Mouse (Mus musculus): ENCODE results near the gene Samhd1.
"Not testable (repeated sequence)": the region's sequence is repeated elsewhere in the genome, so short reads cannot be mapped to it uniquely, and the experiment has no call there.

Gene Samhd1

GRCm38 (mm10) chr2:157135014-157135413 is at the start of gene Samhd1:
TSS of gene Samhd1 (minus strand) at chr2:157135265.
- peak; percentile 97 for DNase-seq (ENCODE audit: low spot score)

GRCm38 (mm10) chr2:157178167-157178566 is 43.1 kb upstream of the Samhd1 start:
- DNase-seq (ENCODE audit: low spot score) = no peak

GRCm38 (mm10) chr2:157176248-157176647 is 41.2 kb upstream of the Samhd1 start:
- DNase-seq (ENCODE audit: low spot score) = no peak

- no peak for DNase-seq (ENCODE audit: low spot score)
Measured at GRCm38 (mm10) chr2:157174416-157174815, 39.4 kb upstream of the Samhd1 start.

- peak; percentile 23 for DNase-seq (ENCODE audit: low spot score)
Measured at GRCm38 (mm10) chr2:157173555-157173954, 38.5 kb upstream of the Samhd1 start.

DNA sequence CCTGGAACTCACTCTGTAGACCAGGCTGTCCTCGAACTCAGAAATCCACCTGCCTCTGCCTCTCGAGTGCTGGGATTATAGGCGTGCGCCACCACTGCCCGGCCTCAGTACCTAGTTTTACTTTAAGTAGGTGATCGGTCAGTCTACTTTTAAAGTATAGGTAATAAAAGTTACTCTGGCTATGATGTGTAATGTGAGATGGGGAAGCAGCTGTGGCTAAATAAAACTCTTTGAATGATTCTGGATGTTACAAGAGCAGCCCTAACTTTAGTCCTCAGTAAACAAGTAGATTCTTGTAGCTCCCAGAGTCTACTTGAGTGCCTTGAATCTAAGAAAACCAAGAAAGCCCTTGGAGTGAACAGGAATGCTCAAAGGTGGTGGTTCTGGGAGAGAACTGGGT is 37.9 kb upstream of the Samhd1 start:
- DNase-seq (ENCODE audit: low spot score) = peak; percentile 16

DNA sequence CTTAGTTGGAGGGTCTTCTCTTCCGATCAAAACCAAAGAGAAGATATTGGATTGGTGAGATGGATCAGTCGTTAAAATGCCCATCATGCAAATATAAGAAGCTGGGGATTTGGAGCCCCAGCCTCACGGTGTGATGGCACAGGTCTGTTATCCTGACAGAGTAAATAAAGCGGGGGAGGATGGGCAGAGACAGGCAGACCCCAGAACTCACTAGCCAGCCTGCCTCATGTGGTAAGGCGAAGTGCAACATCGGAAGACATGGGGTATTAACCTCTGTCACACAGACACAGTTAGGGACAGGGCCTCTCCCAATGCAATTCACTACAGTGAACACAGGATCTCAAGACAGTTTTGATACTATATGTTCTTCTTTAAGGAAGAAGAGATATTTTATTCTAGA is 35.6 kb upstream of the Samhd1 start:
- no peak for DNase-seq (ENCODE audit: low spot score)

GRCm38 (mm10) chr2:157170166-157170565 is 35.1 kb upstream of the Samhd1 start:
- peak; percentile 72 for DNase-seq (ENCODE audit: low spot score)

DNA sequence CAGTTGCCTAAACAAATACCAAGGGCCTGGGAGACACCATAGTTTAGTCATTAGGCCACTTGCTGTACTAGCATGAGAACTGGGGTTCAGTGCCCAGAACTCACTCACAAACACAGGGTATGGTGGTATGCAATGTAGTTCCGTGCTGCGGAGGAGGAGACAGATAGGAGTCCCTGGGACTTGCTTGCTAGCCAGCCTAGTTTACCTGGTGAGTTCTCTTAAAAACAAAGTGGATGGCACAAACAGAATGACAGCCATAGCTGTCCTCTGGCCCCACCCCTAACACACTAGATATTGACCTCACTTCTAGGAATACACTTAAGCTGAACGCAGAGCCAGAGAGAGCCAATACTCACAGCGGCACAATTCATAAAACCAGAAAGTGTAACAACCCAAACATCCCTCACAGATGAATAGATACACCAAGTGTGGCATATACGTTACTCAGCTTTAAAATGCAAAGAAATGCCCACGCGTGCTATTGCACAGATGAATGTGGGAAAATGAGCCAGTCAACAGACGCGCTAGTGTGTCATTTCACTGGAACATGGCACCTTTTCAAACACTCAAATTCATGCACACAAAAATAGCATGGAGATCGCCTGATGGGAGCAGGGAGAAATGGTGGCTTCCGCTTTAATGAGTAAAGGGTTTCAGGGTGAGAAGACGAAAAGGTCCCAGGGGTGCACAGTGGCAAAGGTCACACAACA is 31.5 kb upstream of the Samhd1 start:
- no peak for DNase-seq (ENCODE audit: low spot score)

DNA sequence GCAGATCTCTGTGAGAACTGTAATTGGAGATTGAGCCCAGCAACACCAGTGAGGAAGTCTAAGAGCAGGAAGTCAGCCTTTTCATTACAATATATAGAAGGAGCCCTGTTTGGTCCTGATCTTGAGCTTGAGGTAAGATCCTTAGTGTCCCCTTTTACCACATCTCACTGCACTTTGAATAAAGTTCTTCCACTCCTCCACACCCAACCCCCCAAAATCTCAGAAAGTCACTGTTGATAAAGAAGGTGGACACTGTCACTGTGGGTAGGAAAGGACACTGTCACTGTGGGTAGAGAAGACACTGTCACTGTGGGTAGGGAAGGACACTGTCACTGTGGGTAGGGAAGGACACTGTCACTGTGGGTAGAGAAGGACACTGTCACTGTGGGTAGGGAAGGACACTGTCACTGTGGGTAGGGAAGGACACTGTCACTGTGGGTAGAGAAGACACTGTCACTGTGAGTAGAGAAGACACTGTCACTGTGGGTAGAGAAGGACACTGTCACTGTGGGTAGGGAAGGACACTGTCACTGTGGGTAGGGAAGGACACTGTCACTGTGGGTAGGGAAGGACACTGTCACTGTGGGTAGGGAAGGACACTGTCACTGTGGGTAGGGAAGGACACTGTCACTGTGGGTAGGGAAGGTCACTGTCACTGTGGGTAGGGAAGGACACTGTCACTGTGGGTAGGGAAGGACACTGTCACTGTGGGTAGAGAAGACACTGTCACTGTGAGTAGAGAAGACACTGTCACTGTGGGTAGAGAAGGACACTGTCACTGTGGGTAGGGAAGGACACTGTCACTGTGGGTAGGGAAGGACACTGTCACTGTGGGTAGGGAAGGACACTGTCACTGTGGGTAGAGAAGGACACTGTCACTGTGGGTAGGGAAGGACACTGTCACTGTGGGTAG is 30.5 kb upstream of the Samhd1 start:
- DNase-seq (ENCODE audit: low spot score) = not testable (repeated sequence)

GRCm38 (mm10) chr2:157164101-157164500 is 29.0 kb upstream of the Samhd1 start:
- DNase-seq (ENCODE audit: low spot score) = no peak

DNA sequence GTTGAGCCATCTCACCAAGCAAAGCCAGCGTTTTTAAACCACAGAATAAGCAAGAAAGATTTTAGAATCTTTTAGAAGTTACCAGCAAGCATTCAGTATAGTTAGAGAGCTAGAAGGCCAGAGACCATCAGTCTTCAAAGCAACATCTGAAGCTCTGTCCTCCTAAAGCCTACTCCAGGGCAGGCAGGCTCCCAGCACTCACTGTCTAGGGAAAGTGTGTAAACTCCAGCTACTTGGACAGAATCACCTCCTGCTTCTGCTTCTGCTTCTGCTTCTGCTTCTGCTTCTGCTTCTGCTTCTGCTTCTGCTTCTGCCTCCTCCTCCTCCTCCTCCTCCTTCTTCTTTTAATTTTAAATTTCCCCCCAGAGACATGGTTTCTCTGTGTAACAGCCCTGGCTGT is 21.0 kb upstream of the Samhd1 start:
- DNase-seq (ENCODE audit: low spot score) = no peak

GRCm38 (mm10) chr2:157153235-157153634 is 18.2 kb upstream of the Samhd1 start:
- DNase-seq (ENCODE audit: low spot score) = no peak

DNA sequence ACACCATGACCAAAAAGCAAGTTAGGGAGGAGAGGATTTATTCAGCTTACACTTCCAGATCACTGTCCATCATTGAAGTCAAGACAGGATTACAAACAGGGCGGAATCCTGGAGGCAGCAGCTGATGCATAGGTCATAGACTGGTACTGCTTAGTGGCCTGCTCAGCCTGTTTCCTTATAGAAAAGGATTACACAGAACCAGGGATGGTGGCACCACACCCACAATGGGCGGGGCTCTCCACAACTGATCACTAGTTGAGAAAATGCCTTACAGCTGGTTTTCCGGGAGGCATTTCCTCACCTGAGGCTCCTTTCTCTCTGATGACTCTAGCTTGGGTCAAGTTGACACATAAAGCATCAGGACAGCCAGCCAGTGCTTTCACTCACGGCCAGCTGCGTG is 13.4 kb upstream of the Samhd1 start:
- DNase-seq (ENCODE audit: low spot score) = no peak

GRCm38 (mm10) chr2:157147397-157148020 is 12.4 kb upstream of the Samhd1 start:
- DNase-seq (ENCODE audit: low spot score) = no peak

DNA sequence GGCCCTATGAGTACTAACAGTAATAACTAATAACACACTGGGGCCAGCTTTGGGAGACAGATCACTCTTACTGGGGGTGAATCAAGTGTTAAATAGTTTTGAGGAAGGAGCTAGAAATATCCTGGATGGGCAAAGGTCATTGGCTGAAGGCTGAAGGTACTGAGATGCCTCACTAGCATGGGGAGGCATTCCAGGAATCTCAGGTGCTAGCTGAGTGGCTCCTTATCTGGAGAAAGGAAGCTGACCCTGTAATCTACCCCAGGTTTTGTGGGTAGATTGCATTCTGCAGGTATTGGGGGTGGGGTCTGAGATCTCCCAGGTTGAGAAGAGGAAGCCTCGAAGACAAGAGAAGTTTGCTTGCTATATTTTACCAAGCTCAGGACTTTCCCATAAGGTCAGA is 10.1 kb upstream of the Samhd1 start:
- no peak for DNase-seq (ENCODE audit: low spot score)

DNA sequence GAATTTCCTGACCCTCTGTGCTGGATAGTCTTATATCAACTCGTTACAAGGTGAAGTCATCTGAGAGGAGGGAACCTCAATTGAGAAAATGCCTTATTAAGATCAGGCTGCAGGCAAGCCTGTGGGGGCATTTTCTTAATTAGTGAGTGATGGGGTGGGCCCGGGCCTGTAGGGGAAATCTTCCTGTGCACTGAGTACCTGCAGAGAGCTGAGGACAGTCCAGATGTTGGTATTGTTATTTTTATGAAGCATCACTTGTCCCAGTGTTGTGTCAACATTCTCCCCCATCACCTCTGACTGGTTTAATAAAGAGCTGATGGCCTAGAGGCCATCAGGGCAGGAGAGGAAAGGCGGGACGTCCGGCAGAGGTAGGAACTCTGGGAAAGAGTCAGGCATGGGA is 9.1 kb upstream of the Samhd1 start:
- DNase-seq (ENCODE audit: low spot score) = no peak

DNA sequence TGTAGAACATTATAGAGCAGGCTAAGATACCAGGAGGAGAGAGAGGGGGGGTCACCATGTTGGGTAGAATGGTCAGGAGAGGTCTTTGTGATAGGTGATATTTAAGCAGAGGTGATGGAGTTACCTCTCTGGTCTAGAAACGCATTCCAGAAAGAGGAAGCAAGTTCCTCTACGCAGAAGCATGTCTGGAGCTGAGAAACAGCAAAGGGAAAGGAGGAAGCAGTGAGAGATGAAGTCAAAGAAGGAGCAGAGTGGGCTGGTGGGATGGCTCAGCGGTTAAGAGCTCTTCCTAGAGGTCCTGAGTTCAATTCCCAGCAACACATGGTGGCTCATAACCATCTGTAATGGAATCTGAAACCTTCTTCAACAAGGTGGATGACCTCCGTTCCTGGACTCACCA is 6.9 kb upstream of the Samhd1 start:
- no peak for DNase-seq (ENCODE audit: low spot score)

GRCm38 (mm10) chr2:157139251-157139802 is 4.3 kb upstream of the Samhd1 start:
- DNase-seq (ENCODE audit: low spot score) = no peak

- DNase-seq (ENCODE audit: low spot score) = no peak
Measured at GRCm38 (mm10) chr2:157138808-157139207, 3.7 kb upstream of the Samhd1 start.

- DNase-seq (ENCODE audit: low spot score) = peak; percentile 45
Measured at GRCm38 (mm10) chr2:157137959-157138731, 3.1 kb upstream of the Samhd1 start.

GRCm38 (mm10) chr2:157136646-157137045 is 1.6 kb upstream of the Samhd1 start:
- no peak for DNase-seq (ENCODE audit: low spot score)

Measured in lung, postnatal 25 days (tissue).